Mouse (Mus musculus) lung, adult 18-20 months (tissue): ENCODE data around the gene Rhbdl1.
"Not testable (repeated sequence)": the region's sequence is repeated elsewhere in the genome, so short reads cannot be mapped to it uniquely, and the experiment has no call there.

Source experiments
- DNase-seq, 2 experiments: peaks; one replicate each; pipeline ENCODE4 v3.0.0; 2022; ENCODE audit warnings: mixed read lengths in 2 of 2

The Rhbdl1 gene

DNA sequence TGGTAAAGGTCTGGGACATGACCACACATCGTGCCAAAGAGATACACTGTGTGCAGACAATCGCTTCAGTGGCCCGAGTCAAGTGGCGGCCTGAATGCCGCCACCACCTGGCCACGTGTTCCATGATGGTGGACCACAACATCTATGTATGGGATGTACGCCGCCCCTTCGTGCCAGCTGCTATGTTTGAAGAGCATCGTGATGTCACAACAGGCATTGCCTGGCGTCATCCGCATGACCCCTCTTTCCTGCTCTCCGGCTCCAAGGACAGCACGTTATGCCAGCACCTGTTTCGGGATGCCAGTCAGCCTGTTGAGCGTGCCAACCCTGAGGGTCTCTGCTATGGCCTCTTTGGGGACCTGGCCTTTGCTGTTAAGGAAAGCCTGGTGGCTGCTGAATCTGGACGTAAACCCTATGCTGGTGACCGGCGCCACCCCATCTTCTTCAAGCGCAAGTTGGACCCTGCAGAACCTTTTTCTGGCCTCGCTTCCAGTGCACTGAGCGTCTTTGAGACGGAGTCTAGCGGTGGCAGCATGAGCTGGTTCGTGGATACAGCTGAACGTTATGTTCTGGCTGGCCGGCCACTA lies 11.0 kb downstream of the Rhbdl1 start:
- DNase-seq: no peak

DNA sequence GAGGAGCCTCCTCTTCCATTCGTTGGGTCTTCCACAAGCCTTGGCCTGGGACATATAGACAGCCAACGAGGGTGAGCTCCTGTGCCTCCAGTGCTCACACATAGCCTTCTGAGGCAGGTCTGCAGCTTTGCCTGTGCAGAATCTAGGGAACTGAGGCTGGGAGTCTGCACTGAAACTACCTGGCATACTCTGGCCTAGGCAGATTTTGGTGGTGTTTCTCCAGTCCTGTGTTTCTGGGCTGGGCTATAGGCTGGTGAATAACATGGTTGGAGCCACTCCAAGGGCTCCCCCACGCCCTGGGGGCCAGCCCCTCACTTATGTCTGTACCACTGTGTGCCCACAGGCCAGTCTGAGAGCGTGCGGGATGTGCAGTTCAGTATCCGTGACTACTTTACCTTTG lies 11.8 kb downstream of the Rhbdl1 start:
- no peak for DNase-seq

DNA sequence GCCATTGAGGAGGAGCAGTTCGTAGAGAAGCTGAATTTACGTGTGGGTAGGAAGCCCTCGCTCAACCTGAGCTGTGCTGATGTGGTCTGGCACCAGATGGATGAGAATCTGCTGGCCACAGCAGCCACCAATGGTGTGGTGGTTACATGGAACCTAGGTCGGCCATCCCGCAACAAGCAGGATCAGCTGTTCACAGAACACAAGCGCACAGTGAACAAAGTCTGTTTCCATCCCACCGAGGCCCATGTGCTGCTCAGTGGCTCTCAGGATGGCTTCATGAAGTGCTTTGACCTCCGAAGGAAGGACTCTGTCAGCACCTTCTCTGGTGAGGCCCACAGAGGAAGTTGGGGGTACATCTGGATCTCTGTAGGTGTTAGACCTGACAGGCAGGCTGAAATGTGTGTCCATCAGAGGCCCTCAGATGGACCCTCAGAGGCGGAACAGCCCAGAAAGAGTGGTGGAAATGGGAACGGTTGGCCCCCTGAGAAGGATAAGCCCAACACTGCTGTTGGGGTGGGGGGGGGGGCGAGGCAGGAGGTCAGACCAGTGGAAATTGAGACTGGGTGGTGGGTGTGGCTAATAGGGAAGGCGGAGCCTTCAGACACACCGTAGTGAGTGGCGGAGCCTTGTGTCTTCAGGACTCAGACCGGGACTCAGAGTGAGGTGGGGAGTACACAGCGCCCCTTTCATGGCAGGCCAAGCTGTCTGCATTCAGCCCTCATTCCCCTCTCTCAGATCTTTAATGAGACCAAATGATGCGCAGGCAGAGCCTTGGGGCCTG lies 12.5 kb downstream of the Rhbdl1 start:
- DNase-seq: no peak

DNA sequence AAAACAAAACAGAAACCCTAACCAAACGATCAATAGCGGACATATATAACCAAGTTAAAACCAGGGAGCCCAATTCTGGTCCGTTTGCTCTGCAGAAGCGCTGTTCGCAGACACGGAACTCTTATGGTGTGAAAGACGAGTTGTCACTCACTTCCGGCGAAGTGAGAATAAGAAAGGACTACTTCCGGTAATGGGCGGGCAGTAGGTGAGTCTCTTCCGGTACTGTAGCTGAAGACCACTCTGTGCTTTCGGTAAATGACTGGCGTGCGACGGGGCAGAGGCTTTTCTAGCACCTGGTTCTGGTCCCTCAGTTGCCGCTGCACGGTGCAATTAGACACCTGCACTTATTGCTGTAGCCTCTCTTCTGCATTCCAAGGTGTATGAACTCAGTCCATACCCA lies 13.6 kb downstream of the Rhbdl1 start, which contains the start of gene Wdr24:
Gene Wdr24, plus strand, starts transcription at position 176 of the 400 bp plus-strand sequence.
- peak; percentile 76 to 83 for DNase-seq

DNA sequence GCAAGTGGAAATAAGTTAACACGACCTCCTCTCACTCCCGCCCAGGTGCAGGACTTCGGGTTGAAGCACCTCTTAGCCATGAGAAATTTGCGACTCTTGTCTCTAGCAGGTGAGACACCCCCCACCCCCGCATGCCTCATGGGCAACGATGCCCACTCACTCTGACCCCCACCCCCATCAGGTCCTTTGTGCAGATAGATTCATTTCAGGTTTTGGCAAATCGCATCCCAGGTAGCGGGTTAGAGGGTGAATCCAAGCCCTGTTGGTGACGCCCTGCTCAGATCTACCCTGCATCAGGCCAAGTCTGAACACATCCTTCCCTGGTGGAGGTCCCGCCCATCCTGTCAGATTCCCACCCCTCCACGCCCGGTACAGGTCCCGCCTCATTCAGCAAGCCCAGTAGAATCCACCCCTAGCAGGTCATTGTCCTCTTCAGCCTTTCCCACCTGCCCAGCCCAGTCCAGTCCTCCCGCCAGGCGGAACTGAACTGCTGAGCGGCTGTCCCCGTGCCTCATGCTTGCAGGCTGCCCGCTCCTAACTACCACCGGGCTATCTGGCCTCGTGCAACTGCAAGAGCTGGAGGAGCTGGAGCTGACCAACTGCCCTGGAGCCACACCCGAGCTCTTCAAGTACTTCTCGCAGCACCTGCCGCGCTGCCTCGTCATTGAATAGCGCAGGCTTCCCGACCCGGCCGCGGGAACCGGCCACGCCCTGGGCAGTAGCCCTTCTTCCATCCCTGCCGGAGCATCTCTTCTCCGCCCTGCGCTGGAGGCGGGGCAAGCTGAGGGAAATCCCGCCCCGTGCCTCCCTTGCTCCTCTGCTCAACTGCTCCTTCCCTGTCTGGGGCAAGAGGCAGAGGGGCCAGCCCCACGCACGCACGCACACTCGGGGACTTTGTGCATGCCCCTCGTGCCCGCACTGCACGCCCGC lies 18.0 kb downstream of the Rhbdl1 start:
- DNase-seq: no peak

DNA sequence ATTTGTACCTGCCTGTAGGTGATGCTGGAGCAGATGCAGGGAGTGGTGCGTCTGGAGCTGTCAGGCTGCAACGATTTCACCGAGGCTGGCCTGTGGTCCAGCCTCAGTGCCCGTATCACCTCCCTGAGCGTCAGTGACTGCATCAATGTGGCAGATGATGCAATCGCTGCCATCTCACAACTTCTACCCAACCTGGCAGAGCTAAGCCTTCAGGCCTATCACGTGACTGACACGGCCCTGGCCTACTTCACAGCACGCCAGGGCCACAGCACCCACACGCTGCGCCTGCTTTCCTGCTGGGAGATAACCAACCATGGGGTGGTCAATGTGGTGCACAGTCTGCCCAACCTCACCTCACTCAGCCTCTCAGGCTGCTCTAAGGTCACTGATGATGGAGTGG lies 19.4 kb downstream of the Rhbdl1 start:
- DNase-seq: no peak

DNA sequence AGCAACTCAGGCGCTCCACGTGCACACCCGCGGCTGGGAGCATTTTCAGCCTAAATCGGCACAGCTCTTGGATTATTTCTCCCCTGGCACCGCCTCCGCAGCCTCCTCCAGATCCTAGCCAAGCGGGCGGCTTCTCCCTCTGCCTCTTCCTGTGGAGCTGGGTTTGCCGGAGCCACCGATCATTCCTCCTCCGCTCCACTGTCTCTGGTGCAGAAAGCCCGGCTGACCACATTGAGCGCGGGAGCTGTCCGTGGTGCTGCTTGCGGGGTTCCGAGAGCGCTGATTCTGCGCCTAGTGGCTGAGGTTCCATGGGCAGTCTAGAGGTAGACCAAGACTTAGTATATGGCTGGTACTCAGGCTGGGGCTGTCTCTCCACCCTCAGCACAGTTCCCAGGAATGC lies 23.6 kb downstream of the Rhbdl1 start:
- peak; percentile 63 to 73 for DNase-seq

DNA sequence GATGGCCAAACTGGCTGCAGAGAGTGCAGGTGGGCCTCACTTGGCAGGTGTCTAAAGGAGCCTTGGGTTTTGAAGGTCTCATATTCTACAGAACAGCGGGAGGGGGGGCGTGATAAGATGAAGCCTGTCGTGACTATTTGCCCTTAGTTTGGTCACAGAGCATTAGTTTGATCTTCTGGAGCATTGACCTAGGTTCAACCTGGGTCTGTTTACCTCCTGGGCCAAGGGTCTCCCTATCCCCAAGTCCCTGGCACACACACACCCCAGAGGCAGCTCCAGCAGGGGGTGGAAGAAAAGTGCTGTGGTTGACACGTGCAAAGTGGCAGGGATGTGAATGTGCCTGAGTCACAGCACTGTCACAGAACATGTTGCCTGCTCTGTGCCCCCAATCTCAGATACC lies 26.2 kb downstream of the Rhbdl1 start:
- DNase-seq: no peak

DNA sequence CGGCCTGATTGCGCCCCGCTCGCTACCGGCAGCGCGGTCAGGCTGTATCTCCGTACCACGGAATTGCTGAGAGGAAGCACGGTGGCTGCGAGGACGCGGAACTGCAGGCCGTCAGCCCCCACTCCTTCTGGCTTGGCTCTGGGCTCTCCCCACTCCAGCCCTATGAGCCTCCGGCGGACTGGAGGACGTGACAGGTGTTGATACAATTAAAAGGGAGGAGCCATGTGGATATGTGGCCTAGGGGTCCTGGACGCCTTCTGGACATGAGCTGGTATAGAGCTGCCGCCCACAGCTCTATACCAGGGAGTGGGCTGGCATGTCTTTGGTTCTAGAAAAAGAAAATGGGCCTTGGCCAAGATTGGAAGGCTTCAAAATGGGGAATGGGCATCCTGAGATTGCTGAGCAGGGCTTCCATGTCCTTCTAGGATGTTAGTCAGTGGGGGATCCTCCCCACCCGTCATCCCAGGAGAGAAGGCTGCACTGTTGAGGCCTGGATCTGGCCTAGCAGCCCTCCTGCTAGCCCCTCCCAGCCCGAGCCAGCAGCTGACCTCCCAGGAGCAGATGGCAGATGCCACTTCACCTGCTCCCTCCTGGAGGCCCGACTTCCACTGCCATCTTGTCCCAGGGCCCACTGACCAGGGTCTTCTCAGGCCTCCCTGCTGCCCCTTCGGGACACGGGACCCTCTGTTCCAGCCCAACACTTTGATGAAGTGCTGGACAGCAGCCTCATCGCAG lies 27.3 kb downstream of the Rhbdl1 start:
- DNase-seq: no peak

DNA sequence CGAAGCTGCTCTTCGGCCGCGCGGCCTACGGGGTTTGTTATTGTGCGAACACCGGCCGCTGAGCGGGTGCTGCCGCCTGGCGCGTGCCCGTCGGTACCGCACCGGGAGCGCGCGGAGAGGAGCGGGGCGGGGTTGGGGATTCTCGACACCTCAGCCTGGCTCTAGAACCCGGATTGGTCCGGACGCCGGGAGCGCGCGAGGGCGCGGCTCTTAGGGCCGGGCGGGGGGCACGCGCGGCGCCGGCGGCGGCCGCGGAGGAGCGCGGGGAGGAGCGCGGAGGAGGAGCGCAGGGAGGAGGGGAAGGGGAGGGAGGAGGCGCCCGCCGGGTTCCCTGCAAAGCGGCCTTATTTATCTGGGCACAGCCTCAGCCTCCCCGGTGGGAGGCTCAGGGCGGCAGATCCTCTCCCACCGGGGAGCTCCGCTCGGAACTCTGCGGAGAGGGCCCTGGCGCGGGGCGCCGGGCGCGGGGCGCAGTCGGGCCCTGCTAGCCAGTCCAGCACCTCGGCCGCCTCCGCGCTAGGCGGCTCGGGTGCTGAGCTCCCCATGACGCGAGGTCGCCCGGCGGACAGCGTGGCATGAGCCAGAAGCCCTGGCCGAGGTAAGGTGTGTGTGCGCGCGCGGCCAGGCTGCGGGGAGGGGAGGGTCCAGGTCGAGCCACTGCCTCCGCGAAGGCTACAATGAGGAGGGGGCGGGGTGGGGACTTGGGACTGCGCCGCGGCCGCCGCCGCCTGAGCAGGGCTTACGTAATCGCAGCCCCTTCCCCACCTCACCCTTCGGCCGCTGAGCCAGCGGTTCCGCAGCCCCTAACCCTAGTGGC lies 28.1 kb downstream of the Rhbdl1 start, which contains the start of gene Fbxl16:
Gene Fbxl16, plus strand, starts transcription at position 297 of the 817 bp plus-strand sequence.
- peak; percentile 74 to 77 for DNase-seq

DNA sequence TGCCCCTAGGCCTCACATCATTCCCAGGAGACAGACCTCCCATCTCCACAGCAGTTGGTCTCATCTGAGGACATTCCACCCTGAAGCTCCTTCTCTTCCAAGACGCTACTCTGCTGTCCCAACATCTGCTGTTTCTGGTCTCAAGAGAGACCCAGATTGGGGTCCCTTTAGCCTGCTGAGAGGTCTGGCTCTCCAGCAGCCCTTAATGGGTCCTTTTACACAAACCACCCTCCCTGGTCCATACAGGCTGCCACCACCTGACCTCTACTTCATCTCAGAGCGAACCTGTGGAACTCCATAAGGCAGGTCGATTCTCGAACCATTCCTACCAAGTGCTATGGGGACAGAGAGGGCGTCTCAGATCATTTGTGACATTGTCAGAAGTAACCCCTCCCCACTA lies 29.1 kb downstream of the Rhbdl1 start:
- DNase-seq: no peak

DNA sequence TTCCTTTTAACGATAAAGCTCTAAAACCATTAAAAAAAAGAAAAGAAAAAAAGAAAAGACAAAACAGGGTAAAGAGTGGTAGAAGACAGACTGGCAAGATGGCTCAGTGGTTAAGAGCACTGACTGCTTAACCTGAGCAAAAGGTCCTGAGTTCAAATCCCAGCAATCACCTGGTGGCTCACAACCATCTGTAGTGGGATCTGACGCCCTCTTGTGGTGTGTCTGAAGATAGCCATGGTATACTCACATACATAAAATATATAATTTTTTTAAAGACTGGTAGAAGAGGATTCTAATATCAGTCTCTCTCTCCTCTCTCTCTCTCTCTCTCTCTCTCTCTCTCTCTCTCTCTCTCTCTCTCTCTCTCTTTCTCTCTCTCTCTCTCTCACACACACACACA lies 29.6 kb downstream of the Rhbdl1 start:
- not testable (repeated sequence) for DNase-seq

DNA sequence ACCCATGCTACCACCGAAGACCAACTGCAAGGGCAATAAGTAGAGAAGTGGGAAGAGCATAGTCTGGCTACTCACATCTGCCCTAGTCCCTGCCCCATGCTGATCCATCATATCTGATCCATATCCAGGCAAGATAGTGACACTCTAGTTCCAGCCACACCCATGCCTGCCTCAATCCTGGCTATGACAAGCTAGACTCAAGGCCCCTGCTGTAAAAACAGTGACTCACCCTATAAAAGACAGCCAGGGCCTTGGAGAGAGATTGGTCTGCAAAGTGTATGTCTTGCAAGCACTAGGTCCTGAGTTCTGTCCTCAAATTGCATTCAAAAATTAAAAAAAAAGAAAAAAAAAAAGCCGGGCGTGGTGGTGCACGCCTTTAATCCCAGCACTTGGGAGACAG lies 30.6 kb downstream of the Rhbdl1 start:
- no peak for DNase-seq

DNA sequence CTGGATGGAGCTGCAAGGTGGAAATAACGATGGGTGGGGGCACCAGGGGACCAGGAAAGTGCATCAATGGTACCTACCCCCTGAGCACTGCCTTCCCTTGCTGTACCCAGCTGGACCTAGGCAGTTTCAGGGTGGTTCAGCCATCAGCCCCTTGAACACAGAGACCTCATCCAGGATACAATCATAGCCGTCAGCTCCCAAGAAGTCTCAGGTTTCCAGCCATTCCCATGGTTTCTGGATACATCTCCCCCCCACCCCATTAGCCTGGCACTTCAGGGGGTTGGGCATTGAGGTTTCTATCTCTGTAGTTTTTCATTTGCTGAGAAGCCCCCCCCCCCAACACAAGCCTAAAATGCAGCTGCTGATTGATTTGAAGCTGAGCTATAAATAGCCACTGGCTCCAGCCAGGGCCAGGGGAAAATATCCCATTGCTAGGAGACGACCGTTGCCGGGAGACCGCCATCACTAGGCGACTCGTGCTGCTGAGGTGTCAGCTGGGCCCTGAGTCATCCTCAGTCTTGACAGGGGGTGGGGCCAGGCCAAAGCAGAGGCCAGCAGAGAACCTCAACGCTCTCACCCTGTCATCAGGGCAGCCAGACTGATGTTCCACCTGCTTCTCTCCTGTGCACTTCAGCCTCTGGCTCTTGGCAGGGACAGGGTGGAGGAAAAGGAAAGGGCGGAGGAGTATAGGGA lies 34.1 kb downstream of the Rhbdl1 start:
- DNase-seq: no peak

DNA sequence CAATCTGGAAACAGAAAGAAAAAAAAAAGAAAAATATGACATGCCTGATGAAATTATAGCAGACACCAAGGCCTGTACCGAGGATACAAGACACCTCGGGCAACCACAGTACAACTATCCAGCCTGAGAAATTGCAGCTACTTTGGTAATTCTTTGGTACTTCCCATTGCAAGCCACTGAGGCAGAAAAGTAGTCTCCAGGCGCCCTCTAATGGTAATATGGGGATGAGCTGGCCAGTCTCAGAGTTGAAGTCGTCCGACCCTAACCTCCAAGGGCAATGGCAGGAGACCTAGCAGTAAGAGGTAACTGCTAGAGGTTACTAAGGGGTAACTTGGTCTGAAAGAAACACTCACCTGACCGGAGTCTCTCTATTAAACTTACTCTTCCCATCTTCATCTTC lies 36.1 kb downstream of the Rhbdl1 start:
- DNase-seq: peak; percentile 74 to 75

DNA sequence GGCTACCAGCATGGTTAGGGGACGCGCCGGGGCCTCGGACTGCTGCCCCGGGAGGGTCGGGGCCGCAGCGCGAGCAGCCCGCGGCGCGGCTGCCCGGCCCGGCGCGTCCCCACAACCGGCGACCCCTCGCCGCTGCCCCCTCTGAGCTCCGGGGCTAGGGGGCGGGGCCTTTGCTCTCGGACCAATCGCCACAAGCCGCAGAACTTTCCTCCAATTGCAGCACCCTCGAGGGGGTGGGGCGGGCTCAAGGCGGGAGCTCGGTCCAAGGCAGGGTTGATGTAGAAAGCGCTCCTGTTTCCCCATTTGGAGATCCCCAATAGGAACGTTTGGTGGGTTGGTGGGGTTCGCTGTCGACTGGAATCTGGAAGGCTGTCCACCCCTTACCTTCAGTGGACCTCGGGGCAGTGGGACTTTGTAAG lies 40.1 kb downstream of the Rhbdl1 start, which contains the start of gene Metrn:
Gene Metrn, minus strand, starts transcription at position 186 of the 419 bp plus-strand sequence.
- DNase-seq: peak; percentile 88

DNA sequence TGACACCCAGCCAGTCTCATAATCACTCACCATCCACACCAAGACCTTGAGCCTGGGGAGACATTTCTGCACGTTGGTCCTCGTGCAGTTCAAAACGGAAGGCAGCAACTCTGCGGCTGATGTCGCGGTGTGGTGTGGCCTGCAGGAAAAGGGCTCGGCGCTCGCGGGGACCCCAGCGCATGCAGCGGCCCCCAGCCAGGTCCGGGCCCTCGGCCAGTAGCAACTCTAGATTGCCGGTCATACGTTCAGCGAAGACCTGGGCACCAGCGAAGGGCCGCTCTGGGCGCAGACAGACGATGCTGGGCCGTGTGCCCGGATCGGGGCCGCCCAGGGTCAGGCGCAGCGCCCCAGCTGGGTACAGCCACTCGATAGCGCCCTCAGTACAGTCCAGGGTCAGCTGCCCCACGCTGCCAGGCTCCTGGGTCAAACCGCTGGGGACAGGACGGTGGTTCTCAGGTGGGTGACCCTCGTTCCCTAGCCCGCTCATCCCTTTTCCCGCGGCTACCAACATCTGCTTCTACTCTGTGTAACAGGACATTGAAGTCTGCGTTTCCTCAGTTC lies 40.8 kb downstream of the Rhbdl1 start:
- DNase-seq: no peak

DNA sequence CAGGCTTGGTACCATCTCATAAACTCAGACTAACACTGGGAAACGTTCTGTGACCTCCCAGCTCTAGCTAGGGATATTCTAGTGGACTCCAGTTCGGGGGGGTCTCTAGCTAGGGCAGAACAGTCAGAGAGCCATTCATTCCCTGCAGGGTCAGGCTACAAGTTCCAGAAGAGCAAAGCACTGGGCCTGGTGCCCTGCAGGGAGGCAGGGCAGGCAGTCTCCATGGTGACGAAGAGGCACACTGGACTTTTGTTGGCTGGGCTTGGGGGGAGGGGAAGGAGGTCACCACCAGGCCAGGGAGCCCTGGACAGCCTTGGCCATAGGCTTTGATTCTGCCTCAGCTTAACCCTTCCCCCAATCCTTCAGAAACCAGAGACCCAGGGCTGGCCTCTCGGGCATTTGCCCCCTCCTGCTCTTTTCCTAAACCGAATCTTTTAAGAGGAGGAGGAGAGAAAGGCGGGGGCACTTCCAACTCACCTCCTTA lies 41.4 kb downstream of the Rhbdl1 start, which contains the start of gene AC134908.4:
Gene AC134908.4, minus strand, starts transcription at position 51 of the 484 bp plus-strand sequence.
- DNase-seq: peak in 1 of 2 experiments; percentile 39

DNA sequence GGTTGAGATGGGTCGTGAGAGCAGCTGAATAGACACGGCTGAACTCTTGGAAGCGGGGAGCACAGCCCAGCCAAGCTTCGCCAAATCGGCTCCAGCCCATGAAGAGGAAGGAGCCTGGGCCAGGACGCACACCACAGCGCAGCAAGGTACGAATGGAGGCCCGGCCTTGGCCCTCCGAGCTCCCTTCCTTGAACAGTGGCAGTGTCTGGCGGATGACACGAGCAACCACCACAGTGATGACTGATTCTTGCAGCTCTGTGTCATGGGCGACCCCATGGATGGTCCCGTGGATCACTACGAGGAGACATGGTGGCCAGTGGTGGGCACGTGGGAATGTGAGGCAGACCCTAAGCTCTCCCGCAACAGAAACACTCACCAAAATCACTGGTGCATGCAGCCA lies 42.1 kb downstream of the Rhbdl1 start:
- no peak for DNase-seq

DNA sequence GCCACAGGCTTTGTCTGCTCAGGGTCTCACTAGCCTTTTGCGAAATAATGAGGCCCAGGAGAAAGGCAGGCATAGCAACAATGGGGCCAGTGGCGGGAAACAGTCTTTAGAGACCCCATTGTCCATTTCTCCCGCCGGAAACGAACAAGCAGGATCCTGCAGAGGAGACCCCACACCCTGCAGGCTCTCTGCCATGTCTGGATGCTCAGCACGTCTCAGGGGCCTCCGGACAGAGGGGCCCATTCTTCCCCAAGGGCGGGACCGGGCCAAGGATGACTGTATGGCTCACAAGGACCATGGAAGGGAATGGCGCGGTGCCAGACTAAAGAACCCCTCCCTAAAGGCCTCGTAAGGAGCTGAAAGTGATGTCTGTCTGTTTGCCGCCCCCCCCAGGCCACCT lies 42.9 kb downstream of the Rhbdl1 start:
- no peak for DNase-seq
